Mouse (Mus musculus) kidney, adult 2 months (tissue): Measurements from ENCODE around the gene Ppp1r17.

Source experiments
- CTCF ChIP-seq: fragments of 200-500 bp; conservative IDR thresholded peaks from 2 replicates; pipeline ENCODE4 v1.5.1; 2011; ENCODE audit warnings: low read depth, mild to moderate bottlenecking, control low read depth, low read length, moderate library complexity, mixed read lengths; ENCODE audit not compliant: insufficient read depth, insufficient read length
- POLR2A ChIP-seq: fragments of 200-500 bp; IDR thresholded peaks from one replicate; pipeline ENCODE4 v1.6.1; 2011; ENCODE audit warnings: low read depth, low read length, control low read depth

- TF ChIP-seq CTCF (no peak), POLR2A (no peak)
These were observed 37.5 kb upstream of the Ppp1r17 start for GRCm38 (mm10) chr6:55979766-55980165.
